Mouse (Mus musculus) liver, embryonic 16.5 days (tissue): ENCODE measurements around the gene Neil1. TPM values are rescaled to one million over a fixed set of nuclear protein-coding genes. Genes with fewer than 3 reads are reported as not detected.

ENCODE experiments used
- ATAC-seq: fragments of 200-750 bp; cut with Nextera tagmentation; 2 replicates; pipeline ENCODE4 v1.8.0; 2017; ENCODE audit warnings: low read depth, mild to moderate bottlenecking, moderate number of reproducible peaks, moderate library complexity
- H3K27ac ChIP-seq: fragments of 300-500 bp; sonication (generic); 2 replicates; pipeline ENCODE4 v1.5.1; 2014; ENCODE audit warnings: mild to moderate bottlenecking, low read length
- H3K27me3 ChIP-seq: fragments of 300-500 bp; sonication (generic); 2 replicates; pipeline ENCODE4 v1.6.1; 2014; ENCODE audit warnings: low read depth, low read length, mixed read lengths; ENCODE audit not compliant: control insufficient read depth, insufficient read depth
- H3K36me3 ChIP-seq: fragments of 300-500 bp; sonication (generic); 2 replicates; pipeline ENCODE4 v1.6.1; 2014; ENCODE audit warnings: mild to moderate bottlenecking; ENCODE audit not compliant: control insufficient read depth, insufficient read depth
- H3K4me1 ChIP-seq: fragments of 300-500 bp; sonication (generic); 2 replicates; pipeline ENCODE4 v1.6.1; 2014; ENCODE audit warnings: low read depth, low read length, mixed read lengths; ENCODE audit not compliant: control insufficient read depth
- H3K4me2 ChIP-seq: fragments of 300-500 bp; sonication (generic); 2 replicates; pipeline ENCODE4 v1.6.1; 2014; ENCODE audit warnings: low read depth, low read length, mixed read lengths
- H3K4me3 ChIP-seq: fragments of 300-500 bp; sonication (generic); 2 replicates; pipeline ENCODE4 v1.5.1; 2014; ENCODE audit warnings: low read depth, mild to moderate bottlenecking, low read length
- H3K9ac ChIP-seq: fragments of 300-500 bp; sonication (generic); 2 replicates; pipeline ENCODE4 v1.6.1; 2014; ENCODE audit warnings: low read depth, low read length
- H3K9me3 ChIP-seq: fragments of 300-500 bp; sonication (generic); replicated peaks from 2 replicates; pipeline ENCODE4 v1.6.1; 2016; ENCODE audit warnings: low read length; ENCODE audit not compliant: control insufficient read depth
- whole genome bisulfite sequencing: fragments of 180-500 bp; shearing (Covaris S2); extraction: QIAGEN DNeasy Blood & Tissue Kit; methylation state at CpG from one replicate; pipeline ENCODE4 v1.1.7; 2014; ENCODE audit not compliant: insufficient replicate concordance; 5-methylcytosine and 5-hydroxymethylcytosine counted together
- polyA plus RNA-seq: library from polyadenylated mRNA; unstranded; fragments of >200 nt; fragmentation: Nextera tagmentation; extraction: Ambion mirVana; gene quantifications from 2 replicates; pipeline ENCODE4 v1.2.1, GENCODE M21; 2015

Neil1 gene
- polyA plus RNA-seq, 1 experiment from 2014 or later, result 2.3 TPM

DNA sequence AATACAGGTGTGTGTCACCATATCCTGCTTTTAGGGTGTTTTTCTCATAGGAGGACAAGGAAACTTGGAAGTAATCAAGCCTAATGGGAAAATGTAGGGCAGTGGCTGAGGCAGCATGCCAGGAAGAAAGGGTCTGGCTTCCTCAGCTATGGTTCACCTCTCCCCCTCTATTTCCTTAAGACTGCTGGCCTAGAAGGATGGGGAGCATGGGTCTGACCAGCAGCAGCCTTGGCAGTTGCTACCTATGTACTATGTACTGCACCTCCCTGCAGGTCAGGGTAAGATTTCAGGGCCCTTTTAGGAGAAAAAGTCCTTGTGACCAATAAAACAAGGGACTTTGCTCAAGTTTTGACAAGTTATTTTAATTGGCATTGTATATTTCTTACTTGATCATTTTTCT, 18.5 kb downstream of the Neil1 start:
- H3K9ac ChIP-seq, result no peak overlapping the region; the same call in 1 of the 2 replicates
- H3K9me3 ChIP-seq, result no peaks in the 10 kb centered on the region
- no peaks in the 10 kb centered on the region for H3K27me3 ChIP-seq
- H3K27ac ChIP-seq, result no peak overlapping the region
- H3K4me2 ChIP-seq, result peak overlapping the region; percentile 99
- H3K36me3 ChIP-seq, result peaks cover 21% of the 10 kb centered on the region
- peak overlapping the region; percentile 79 for H3K4me3 ChIP-seq
- peaks cover 9% of the 10 kb centered on the region for H3K4me1 ChIP-seq
- no peak for ATAC-seq

DNA sequence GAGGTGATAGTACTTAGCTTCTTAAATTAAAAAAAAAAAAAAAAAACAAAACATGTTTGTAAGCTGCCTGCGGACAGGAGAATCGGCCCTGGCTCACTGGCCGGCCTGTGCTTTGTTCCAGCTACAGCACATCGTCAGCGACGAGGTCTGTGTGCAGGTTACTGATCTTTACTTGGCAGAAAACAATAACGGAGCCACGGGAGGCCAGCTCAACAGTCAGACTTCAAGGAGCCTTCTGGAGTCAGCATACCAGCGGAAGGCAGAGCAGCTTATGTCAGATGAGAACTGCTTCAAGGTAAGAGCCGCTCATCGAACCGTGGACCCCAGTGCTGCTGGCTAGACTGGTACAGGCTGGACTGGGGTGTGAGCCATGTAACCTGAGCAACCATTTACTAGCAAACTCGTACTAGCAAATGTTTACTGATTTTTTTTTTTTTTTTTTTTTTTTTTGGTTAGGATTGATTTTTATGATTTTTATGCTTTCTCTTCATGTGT, 30.8 kb downstream of the Neil1 start:
- H3K4me3 ChIP-seq, result no peak overlapping the region
- H3K27me3 ChIP-seq, result no peaks in the 10 kb centered on the region
- 92% methylated on average over 13 of the region's 13 CpGs for WGBS
- H3K9me3 ChIP-seq, result no peaks in the 10 kb centered on the region
- H3K27ac ChIP-seq, result no peak overlapping the region
- H3K4me2 ChIP-seq, result no peak overlapping the region
- H3K4me1 ChIP-seq, result no peaks in the 10 kb centered on the region
- H3K9ac ChIP-seq, result no peak overlapping the region
- peaks cover 49% of the 10 kb centered on the region for H3K36me3 ChIP-seq
- ATAC-seq, result no peak

Other genes starting within 250 kb of the Neil1 start
- gene Snx33, start 219.9 kb downstream of the Neil1 start, polyA plus RNA-seq, result 1.8 and 1.9 TPM in 2 replicates
- gene Imp3, start 210.8 kb downstream of the Neil1 start, polyA plus RNA-seq, result 38.1 and 42.0 TPM in 2 replicates
- gene Snupn, start 197.4 kb downstream of the Neil1 start, polyA plus RNA-seq, result 7.1 and 7.8 TPM in 2 replicates
- 2.7 and 3.1 TPM in 2 replicates for gene Ptpn9, start 153.4 kb downstream of the Neil1 start, polyA plus RNA-seq
- gene Sin3a, start 76.3 kb downstream of the Neil1 start, polyA plus RNA-seq, result 13.4 and 14.5 TPM in 2 replicates
- 18.6 and 21.2 TPM in 2 replicates for gene Man2c1, start 17.6 kb downstream of the Neil1 start, polyA plus RNA-seq
- 43.8 and 50.3 TPM in 2 replicates for gene Commd4, start 10.0 kb upstream of the Neil1 start, polyA plus RNA-seq
- not detected in 2 replicates for gene Trcg1, start 88.3 kb upstream of the Neil1 start, polyA plus RNA-seq
- gene 1700017B05Rik, start 114.3 kb upstream of the Neil1 start, polyA plus RNA-seq, result 14.1 and 16.9 TPM in 2 replicates